Mouse (Mus musculus) lung, postnatal 0 days (tissue): ENCODE results near the gene Kcnj8. TPM values are rescaled to one million over a fixed set of nuclear protein-coding genes. Genes with fewer than 3 reads are reported as not detected.

Experiments used
- ATAC-seq: fragments of 200-750 bp; cut with Nextera tagmentation; 2 replicates; pipeline ENCODE4 v1.8.0; 2017; ENCODE audit warnings: moderate library complexity
- DNase-seq: peaks from one replicate; pipeline ENCODE4 v3.0.0-alpha.2; 2016; ENCODE audit warnings: low spot score
- H3K27ac ChIP-seq: fragments of 300-500 bp; sonication (generic); 2 replicates; pipeline ENCODE4 v1.5.1; 2014; ENCODE audit warnings: antibody characterized with exemption, mild to moderate bottlenecking, low read length, mixed read lengths
- H3K27me3 ChIP-seq: fragments of 300-500 bp; sonication (generic); replicated peaks from 2 replicates; pipeline ENCODE4 v1.6.1; 2014; ENCODE audit warnings: low read length, mixed read lengths; ENCODE audit not compliant: insufficient read depth
- H3K36me3 ChIP-seq: fragments of 300-500 bp; sonication (generic); 2 replicates; pipeline ENCODE4 v1.6.1; 2014; ENCODE audit warnings: low read length, mixed read lengths; ENCODE audit not compliant: insufficient read depth
- H3K4me1 ChIP-seq: fragments of 300-500 bp; sonication (generic); 2 replicates; pipeline ENCODE4 v1.6.1; 2014; ENCODE audit warnings: antibody characterized with exemption, low read depth, low read length, mixed read lengths; ENCODE audit not compliant: insufficient read depth
- H3K4me2 ChIP-seq: fragments of 300-500 bp; sonication (generic); replicated peaks from 2 replicates; pipeline ENCODE4 v1.6.1; 2014; ENCODE audit warnings: low read depth, mild to moderate bottlenecking, low read length, moderate library complexity, mixed read lengths
- H3K4me3 ChIP-seq: fragments of 300-500 bp; sonication (generic); 2 replicates; pipeline ENCODE4 v1.5.1; 2014; ENCODE audit warnings: low read depth, low read length
- H3K9ac ChIP-seq: fragments of 300-500 bp; sonication (generic); replicated peaks from 2 replicates; pipeline ENCODE4 v1.6.1; 2014; ENCODE audit warnings: low read depth, mild to moderate bottlenecking
- H3K9me3 ChIP-seq: fragments of 300-500 bp; sonication (generic); 2 replicates; pipeline ENCODE4 v1.6.1; 2016; ENCODE audit warnings: low read length, mixed read lengths
- CTCF ChIP-seq: IDR thresholded peaks from 2 replicates; pipeline ENCODE4 v1.5.1; 2016; ENCODE audit warnings: antibody characterized with exemption, mild to moderate bottlenecking
- EP300 ChIP-seq: IDR thresholded peaks from 2 replicates; pipeline ENCODE4 v1.6.1; 2016; ENCODE audit warnings: antibody characterized with exemption, mild to moderate bottlenecking, control low read depth
- WGBS: fragments of 180-500 bp; shearing (Covaris S2); extraction: QIAGEN DNeasy Blood & Tissue Kit; methylation state at CpG from one replicate; pipeline ENCODE4 v1.1.7; 2014; 5-methylcytosine and 5-hydroxymethylcytosine counted together
- polyA plus RNA-seq: library from polyadenylated mRNA; unstranded; fragments of >200 nt; fragmentation: Nextera tagmentation; extraction: Ambion mirVana; gene quantifications from 2 replicates; pipeline ENCODE4 v1.2.1, GENCODE M21; 2015

Kcnj8 gene
- polyA plus RNA-seq, 1 experiment from 2014 or later = 21.5 TPM

GRCm38 (mm10) chr6:142532141-142532540 lies 39.3 kb downstream of the Kcnj8 start:
- WGBS = 88% methylated on average over 17 of the region's 17 CpGs
- Histone ChIP-seq H3K4me2 (no peak overlapping the region), H3K27ac (no peak overlapping the region), H3K9ac (no peak overlapping the region), H3K27me3 (no peaks in the 10 kb centered on the region), H3K36me3 (no peaks in the 10 kb centered on the region), H3K4me1 (0 out of 2 replicates have a peak, but pooled peaks cover 2% of the 10 kb centered on the region), H3K9me3 (no peaks in the 10 kb centered on the region), H3K4me3 (no peak overlapping the region)
- no peak for DNase-seq
- no peak for ATAC-seq
- TF ChIP-seq CTCF = no peak
- no peak for TF ChIP-seq EP300

GRCm38 (mm10) chr6:142530378-142530777 lies 41.0 kb downstream of the Kcnj8 start:
- no peak overlapping the region for H3K27ac ChIP-seq
- no peaks in the 10 kb centered on the region for H3K36me3 ChIP-seq
- no peaks in the 10 kb centered on the region for H3K27me3 ChIP-seq
- H3K9me3 ChIP-seq = no peaks in the 10 kb centered on the region
- ATAC-seq (peak; percentile 57), DNase-seq (peak; percentile 33)
- no peak for TF ChIP-seq CTCF
- no peak for TF ChIP-seq EP300
- H3K4me2 ChIP-seq = no peak overlapping the region
- H3K9ac ChIP-seq = no peak overlapping the region
- no peak overlapping the region for H3K4me3 ChIP-seq
- 0 out of 2 replicates have a peak, but pooled peaks cover 2% of the 10 kb centered on the region for H3K4me1 ChIP-seq
- 62% methylated on average over 5 of the region's 5 CpGs for WGBS

- H3K4me2 ChIP-seq = no peak overlapping the region
- 78% methylated on average over 8 of the region's 8 CpGs for WGBS
- TF ChIP-seq CTCF (no peak), EP300 (no peak)
These were observed 41.7 kb downstream of the Kcnj8 start for GRCm38 (mm10) chr6:142529680-142530079.

GRCm38 (mm10) chr6:142527931-142528562 lies 43.4 kb downstream of the Kcnj8 start:
- TF ChIP-seq CTCF (no peak), EP300 (no peak)
- no peak overlapping the region for H3K4me3 ChIP-seq
- no peaks in the 10 kb centered on the region for H3K9me3 ChIP-seq
- DNase-seq (no peak), ATAC-seq (no peak)
- 38% methylated on average over 1 of the region's 1 CpGs for WGBS
- H3K4me2 ChIP-seq = no peak overlapping the region
- no peak overlapping the region for H3K27ac ChIP-seq
- no peaks in the 10 kb centered on the region for H3K27me3 ChIP-seq
- H3K9ac ChIP-seq = no peak overlapping the region
- 0 out of 2 replicates have a peak, but pooled peaks cover 2% of the 10 kb centered on the region for H3K4me1 ChIP-seq
- no peaks in the 10 kb centered on the region for H3K36me3 ChIP-seq

More at GRCm38 (mm10) chr6:142529680-142530079, 41.7 kb downstream of the Kcnj8 start:
- Histone ChIP-seq H3K36me3 (no peaks in the 10 kb centered on the region), H3K9me3 (no peaks in the 10 kb centered on the region), H3K4me1 (0 out of 2 replicates have a peak, but pooled peaks cover 2% of the 10 kb centered on the region), H3K27me3 (no peaks in the 10 kb centered on the region), H3K27ac (no peak overlapping the region), H3K9ac (no peak overlapping the region), H3K4me3 (no peak overlapping the region)
- ATAC-seq = no peak
- no peak for DNase-seq

GRCm38 (mm10) chr6:142524635-142525308 lies 46.6 kb downstream of the Kcnj8 start:
- no peaks in the 10 kb centered on the region for H3K27me3 ChIP-seq
- no peak overlapping the region for H3K27ac ChIP-seq
- WGBS = 2% methylated on average over 4 of the region's 4 CpGs
- no peak overlapping the region for H3K4me2 ChIP-seq
- H3K4me3 ChIP-seq = no peak overlapping the region
- no peaks in the 10 kb centered on the region for H3K36me3 ChIP-seq
- peak; percentile 91 for TF ChIP-seq CTCF
- no peak for TF ChIP-seq EP300
- no peak overlapping the region for H3K9ac ChIP-seq
- DNase-seq (peak; percentile 80), ATAC-seq (peak; percentile 75)
- no peaks in the 10 kb centered on the region for H3K9me3 ChIP-seq
- 0 out of 2 replicates have a peak, but pooled peaks cover 2% of the 10 kb centered on the region for H3K4me1 ChIP-seq

- H3K9me3 ChIP-seq = no peaks in the 10 kb centered on the region
- H3K27me3 ChIP-seq = no peaks in the 10 kb centered on the region
- no peak for ATAC-seq
- no peak overlapping the region for H3K4me2 ChIP-seq
- no peaks in the 10 kb centered on the region for H3K4me1 ChIP-seq
- no peak overlapping the region for H3K27ac ChIP-seq
- WGBS = 80% methylated on average over 12 of the region's 12 CpGs
- H3K4me3 ChIP-seq = no peak overlapping the region
- no peak overlapping the region for H3K9ac ChIP-seq
- TF ChIP-seq EP300 = no peak
- no peak for TF ChIP-seq CTCF
- H3K36me3 ChIP-seq = no peaks in the 10 kb centered on the region
- DNase-seq = no peak
These were observed 49.8 kb downstream of the Kcnj8 start for GRCm38 (mm10) chr6:142521591-142522110.
